Mouse (Mus musculus) kidney, embryonic 14.5 days (tissue): ENCODE results near the gene Gal3st4. TPM values are rescaled to one million over a fixed set of nuclear protein-coding genes. Genes with fewer than 3 reads are reported as not detected.

Experiments
- ATAC-seq: fragments of 200-750 bp; cut with Nextera tagmentation; 2 replicates; pipeline ENCODE4 v1.8.0; 2017; ENCODE audit warnings: moderate number of reproducible peaks, mild to moderate bottlenecking, moderate TSS enrichment, moderate library complexity; ENCODE audit not compliant: low FRiP score, low TSS enrichment
- H3K27ac ChIP-seq: fragments of 300-500 bp; sonication (generic); 2 replicates; pipeline ENCODE4 v1.5.1; 2014; ENCODE audit warnings: low read depth, mild to moderate bottlenecking, low read length, moderate library complexity, mixed read lengths
- H3K27me3 ChIP-seq: fragments of 300-500 bp; sonication (generic); 2 replicates; pipeline ENCODE4 v1.6.1; 2014; ENCODE audit warnings: mild to moderate bottlenecking, low read length; ENCODE audit not compliant: control insufficient read depth, insufficient read depth
- H3K36me3 ChIP-seq: fragments of 300-500 bp; sonication (generic); 2 replicates; pipeline ENCODE4 v1.6.1; 2014; ENCODE audit warnings: low read length, mixed read lengths; ENCODE audit not compliant: control insufficient read depth, insufficient read depth
- H3K4me1 ChIP-seq: fragments of 300-500 bp; sonication (generic); 2 replicates; pipeline ENCODE4 v1.6.1; 2014; ENCODE audit warnings: low read length, mixed read lengths; ENCODE audit not compliant: control insufficient read depth, insufficient read depth
- H3K4me2 ChIP-seq: fragments of 300-500 bp; sonication (generic); replicated peaks from 2 replicates; pipeline ENCODE4 v1.6.1; 2014; ENCODE audit warnings: low read depth, mild to moderate bottlenecking, low read length
- H3K4me3 ChIP-seq: fragments of 300-500 bp; sonication (generic); 2 replicates; pipeline ENCODE4 v1.5.1; 2014; ENCODE audit warnings: mild to moderate bottlenecking, low read length
- H3K9ac ChIP-seq: fragments of 300-500 bp; sonication (generic); 2 replicates; pipeline ENCODE4 v1.6.1; 2014; ENCODE audit warnings: low read depth, mild to moderate bottlenecking, low read length, moderate library complexity
- H3K9me3 ChIP-seq: fragments of 300-500 bp; sonication (generic); 2 replicates; pipeline ENCODE4 v1.6.1; 2016; ENCODE audit warnings: low read length; ENCODE audit not compliant: control insufficient read depth
- WGBS: fragments of 180-500 bp; shearing (Covaris S2); extraction: QIAGEN DNeasy Blood & Tissue Kit; methylation state at CpG from one replicate; pipeline ENCODE4 v1.1.7; 2014; 5-methylcytosine and 5-hydroxymethylcytosine counted together
- polyA plus RNA-seq: library from polyadenylated mRNA; unstranded; fragments of >200 nt; fragmentation: Nextera tagmentation; extraction: Ambion mirVana; gene quantifications from 2 replicates; pipeline ENCODE4 v1.2.1, GENCODE M21; 2014

Gal3st4 gene
- polyA plus RNA-seq, result 2.4 and 3.3 TPM in 2 replicates

GRCm38 (mm10) chr5:138272409-138272923, at the start of gene Gal3st4:
Gal3st4 (minus strand) TSS chr5:138272840.
- Histone ChIP-seq H3K27me3 (no peaks in the 10 kb centered on the region), H3K9ac (peak within 1 kb of the TSS; percentile 47; the same call in 1 of the 2 replicates), H3K9me3 (no peaks in the 10 kb centered on the region), H3K4me2 (peak within 1 kb of the TSS; percentile 39), H3K4me3 (peak within 1 kb of the TSS; percentile 20), H3K27ac (peak within 1 kb of the TSS; percentile 69; the same call in 1 of the 2 replicates), H3K4me1 (peaks cover 21% of the 10 kb centered on the region), H3K36me3 (peaks cover 12% of the 10 kb centered on the region)
- ATAC-seq, result peak; percentile 51; the same call in 1 of the 2 replicates
- 2% methylated on average over 12 of the region's 12 CpGs for WGBS

DNA sequence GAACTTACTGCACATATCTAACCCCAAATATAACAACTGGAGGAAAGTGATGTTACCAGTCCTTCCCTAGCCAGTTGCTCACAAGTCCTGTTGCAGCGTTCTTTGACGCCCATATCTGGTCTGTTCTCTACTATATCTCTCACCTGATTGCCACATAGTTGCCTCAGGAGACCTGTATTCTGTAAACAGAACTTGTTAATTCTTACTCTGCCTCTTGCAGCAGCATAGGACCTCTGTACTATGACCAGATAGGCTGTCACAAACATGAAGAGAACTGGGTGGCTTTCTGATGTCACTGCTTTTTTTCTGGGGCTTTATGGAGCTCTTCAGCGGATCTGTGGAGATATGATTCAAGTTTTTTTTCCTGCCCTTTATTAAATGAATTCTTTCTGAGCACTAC, 40.2 kb upstream of the Gal3st4 start:
- 94% methylated on average over 3 of the region's 3 CpGs for WGBS
- no peak overlapping the region for H3K4me2 ChIP-seq
- H3K27me3 ChIP-seq, result no peaks in the 10 kb centered on the region
- no peak for ATAC-seq
- H3K9me3 ChIP-seq, result no peaks in the 10 kb centered on the region
- H3K4me3 ChIP-seq, result no peak overlapping the region
- no peak overlapping the region for H3K9ac ChIP-seq
- H3K27ac ChIP-seq, result no peak overlapping the region
- H3K4me1 ChIP-seq, result no peaks in the 10 kb centered on the region
- H3K36me3 ChIP-seq, result no peaks in the 10 kb centered on the region

DNA sequence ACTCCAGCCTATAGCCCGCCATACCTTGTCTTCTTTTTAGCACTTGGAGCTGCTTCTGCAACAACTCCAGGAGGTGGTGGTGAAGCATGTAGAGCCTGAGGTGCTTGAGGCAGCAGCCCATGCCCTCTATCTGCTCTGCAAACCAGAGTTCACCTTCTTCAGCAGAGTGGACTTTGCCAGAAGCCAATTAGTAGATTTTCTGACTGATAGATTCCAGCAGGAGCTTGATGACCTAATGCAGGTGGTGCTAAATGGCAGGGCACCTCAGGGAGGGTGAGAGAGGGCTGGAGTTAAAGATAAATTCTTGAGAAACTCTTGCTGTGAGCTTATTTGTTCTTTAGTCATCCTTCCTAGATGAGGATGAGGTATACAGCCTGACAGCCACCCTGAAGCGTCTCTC, 27.0 kb upstream of the Gal3st4 start:
- Histone ChIP-seq H3K4me3 (no peak overlapping the region), H3K9me3 (no peaks in the 10 kb centered on the region), H3K27ac (no peak overlapping the region), H3K27me3 (no peaks in the 10 kb centered on the region), H3K9ac (no peak overlapping the region), H3K4me1 (no peaks in the 10 kb centered on the region), H3K36me3 (no peaks in the 10 kb centered on the region), H3K4me2 (no peak overlapping the region)
- 83% methylated on average over 2 of the region's 2 CpGs for WGBS
- ATAC-seq, result no peak

DNA sequence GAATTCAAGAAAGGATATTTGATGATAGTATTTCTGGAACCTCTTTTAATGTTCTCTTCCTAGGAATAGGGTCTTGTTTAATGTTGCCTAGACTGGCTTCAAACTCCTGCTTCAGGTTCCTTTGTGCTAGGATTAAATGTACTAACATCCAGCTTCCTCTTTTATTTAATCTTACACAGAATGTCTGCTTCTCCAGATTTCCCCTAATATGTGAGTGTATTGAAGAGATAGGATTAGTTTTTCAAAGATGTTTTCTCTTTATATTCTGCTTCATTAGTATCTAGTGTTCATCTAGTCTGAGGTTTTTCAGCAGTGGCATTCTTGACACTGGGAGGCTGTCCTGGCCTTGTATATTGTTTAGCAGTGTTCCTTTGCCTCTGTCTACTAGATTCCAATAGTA, 21.5 kb upstream of the Gal3st4 start:
- Histone ChIP-seq H3K9me3 (no peaks in the 10 kb centered on the region), H3K4me1 (no peaks in the 10 kb centered on the region), H3K9ac (no peak overlapping the region), H3K36me3 (no peaks in the 10 kb centered on the region), H3K4me3 (no peak overlapping the region), H3K27me3 (no peaks in the 10 kb centered on the region), H3K4me2 (no peak overlapping the region), H3K27ac (no peak overlapping the region)
- ATAC-seq, result no peak

GRCm38 (mm10) chr5:138291638-138292037, 19.0 kb upstream of the Gal3st4 start:
- no peaks in the 10 kb centered on the region for H3K36me3 ChIP-seq
- H3K4me3 ChIP-seq, result no peak overlapping the region
- no peak for ATAC-seq
- H3K27me3 ChIP-seq, result no peaks in the 10 kb centered on the region
- WGBS, result 80% methylated on average over 1 of the region's 1 CpGs
- no peaks in the 10 kb centered on the region for H3K9me3 ChIP-seq
- no peak overlapping the region for H3K4me2 ChIP-seq
- H3K9ac ChIP-seq, result no peak overlapping the region
- no peaks in the 10 kb centered on the region for H3K4me1 ChIP-seq
- H3K27ac ChIP-seq, result no peak overlapping the region

DNA sequence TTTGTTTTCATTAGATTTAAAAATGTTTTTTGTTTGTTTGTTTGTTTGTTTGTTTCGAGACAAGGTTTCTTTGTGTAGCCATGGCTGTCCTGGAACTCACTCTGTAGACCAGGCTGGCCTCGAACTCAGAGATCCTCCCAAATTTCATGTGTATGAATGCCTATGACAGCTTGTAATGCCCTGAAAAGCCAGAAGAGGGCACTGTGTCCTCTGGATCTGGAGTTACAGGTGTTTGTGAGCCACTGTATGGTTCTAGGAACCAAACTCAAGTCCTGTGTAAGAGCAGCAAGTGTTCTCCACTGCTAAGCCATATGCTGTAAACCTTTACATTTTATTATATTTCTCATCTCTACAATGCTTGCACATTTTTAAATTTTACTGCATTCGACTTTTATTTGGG, 15.2 kb upstream of the Gal3st4 start:
- H3K27ac ChIP-seq, result no peak overlapping the region
- no peaks in the 10 kb centered on the region for H3K27me3 ChIP-seq
- H3K9me3 ChIP-seq, result no peaks in the 10 kb centered on the region
- 79% methylated on average over 3 of the region's 3 CpGs for WGBS
- H3K4me1 ChIP-seq, result no peaks in the 10 kb centered on the region
- ATAC-seq, result no peak
- H3K4me2 ChIP-seq, result no peak overlapping the region
- no peak overlapping the region for H3K9ac ChIP-seq
- no peaks in the 10 kb centered on the region for H3K36me3 ChIP-seq
- no peak overlapping the region for H3K4me3 ChIP-seq

DNA sequence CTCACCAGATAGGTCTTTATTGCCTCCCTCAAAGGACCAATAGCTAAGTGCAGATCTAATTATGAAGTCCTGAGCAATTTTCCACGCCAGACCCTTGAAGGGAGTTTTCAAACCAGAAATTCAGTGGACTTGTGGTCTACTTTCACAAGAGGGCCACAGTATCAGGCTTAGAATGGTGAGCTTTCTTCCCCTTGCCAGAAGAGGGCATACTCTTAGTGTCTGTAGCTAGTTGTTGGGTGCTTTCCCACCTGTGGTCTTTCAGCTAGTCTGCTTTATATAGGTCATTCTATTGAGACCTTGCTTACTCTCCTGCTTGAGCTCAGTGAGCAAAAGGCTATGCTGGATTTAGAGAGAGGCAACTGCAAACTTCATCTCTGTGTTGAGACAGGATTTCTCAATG, 10.9 kb upstream of the Gal3st4 start:
- Histone ChIP-seq H3K9ac (no peak overlapping the region), H3K4me1 (peaks cover 8% of the 10 kb centered on the region; the same call in 1 of the 2 replicates), H3K9me3 (peaks cover 5% of the 10 kb centered on the region; the same call in 1 of the 2 replicates), H3K4me3 (no peak overlapping the region), H3K27ac (no peak overlapping the region), H3K4me2 (no peak overlapping the region), H3K36me3 (no peaks in the 10 kb centered on the region), H3K27me3 (no peaks in the 10 kb centered on the region)
- ATAC-seq, result no peak
- 74% methylated on average over 1 of the region's 1 CpGs for WGBS

DNA sequence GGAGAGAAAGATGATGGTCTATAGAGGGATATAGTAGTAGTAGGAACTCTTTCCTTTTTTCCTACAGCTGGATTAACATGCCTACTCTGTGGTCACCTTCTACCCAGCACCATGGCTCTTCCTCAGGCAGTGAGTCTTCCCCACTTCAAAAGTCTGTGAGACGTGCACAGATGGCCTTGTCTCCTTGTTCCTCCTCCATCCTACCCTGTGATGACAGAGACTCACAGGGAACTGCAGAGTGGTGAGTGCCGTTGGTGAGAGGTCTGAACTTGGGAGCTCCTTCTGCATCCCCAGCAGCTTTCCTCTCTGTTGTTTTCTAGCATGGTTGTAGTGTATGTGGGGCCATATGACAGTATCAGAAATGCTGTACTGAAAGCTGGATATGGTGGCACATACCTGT, 9.2 kb upstream of the Gal3st4 start:
- no peak for ATAC-seq
- Histone ChIP-seq H3K27ac (no peak overlapping the region), H3K9me3 (peaks cover 5% of the 10 kb centered on the region; the same call in 1 of the 2 replicates), H3K9ac (no peak overlapping the region), H3K4me3 (no peak overlapping the region), H3K36me3 (peaks cover 7% of the 10 kb centered on the region), H3K4me2 (no peak overlapping the region), H3K4me1 (peaks cover 11% of the 10 kb centered on the region; the same call in 1 of the 2 replicates), H3K27me3 (no peaks in the 10 kb centered on the region)
- 70% methylated on average over 2 of the region's 2 CpGs for WGBS

- no peak overlapping the region for H3K9ac ChIP-seq
- H3K4me1 ChIP-seq, result peaks cover 18% of the 10 kb centered on the region; the same call in 1 of the 2 replicates
- no peak overlapping the region for H3K4me3 ChIP-seq
- no peak overlapping the region for H3K4me2 ChIP-seq
- no peaks in the 10 kb centered on the region for H3K27me3 ChIP-seq
- no peak overlapping the region for H3K27ac ChIP-seq
- 91% methylated on average over 15 of the region's 15 CpGs for WGBS
- peaks cover 5% of the 10 kb centered on the region; the same call in 1 of the 2 replicates for H3K9me3 ChIP-seq
- H3K36me3 ChIP-seq, result peaks cover 12% of the 10 kb centered on the region
- ATAC-seq, result no peak
These were observed 8.2 kb upstream of the Gal3st4 start for GRCm38 (mm10) chr5:138280829-138281228.
